Mouse (Mus musculus) kidney, adult 2 months (tissue): ENCODE results near the gene Akap2.

ENCODE experiments used
- CTCF ChIP-seq: fragments of 200-500 bp; conservative IDR thresholded peaks from 2 replicates; pipeline ENCODE4 v1.5.1; 2011; ENCODE audit warnings: low read depth, mild to moderate bottlenecking, control low read depth, low read length, moderate library complexity, mixed read lengths; ENCODE audit not compliant: insufficient read depth, insufficient read length
- POLR2A ChIP-seq: fragments of 200-500 bp; IDR thresholded peaks from one replicate; pipeline ENCODE4 v1.6.1; 2011; ENCODE audit warnings: low read depth, low read length, control low read depth

- TF ChIP-seq POLR2A (no peak), CTCF (no peak)
Observed at GRCm38 (mm10) chr4:57774517-57774916, 57.1 kb downstream of the Akap2 start.
